Mouse (Mus musculus): Measurements from ENCODE around the gene Mpi.

The Mpi gene

GRCm38 (mm10) chr9:57560861-57561710 lies 8.5 kb upstream of the Mpi start, which contains the start of gene Scamp2:
Gene Scamp2, plus strand, starts transcription at chr9:57560943.
- peak; percentile 91 for DNase-seq (ENCODE audit: low spot score)

- no peak for DNase-seq (ENCODE audit: low spot score)
These were observed 7.7 kb upstream of the Mpi start for GRCm38 (mm10) chr9:57560263-57560662.

- no peak for DNase-seq (ENCODE audit: low spot score)
These were observed 7.0 kb upstream of the Mpi start for GRCm38 (mm10) chr9:57559568-57559967.

- no peak for DNase-seq (ENCODE audit: low spot score)
These were observed 6.1 kb upstream of the Mpi start for GRCm38 (mm10) chr9:57558625-57559024.

GRCm38 (mm10) chr9:57557215-57557614 lies 4.7 kb upstream of the Mpi start:
- DNase-seq (ENCODE audit: low spot score): no peak

GRCm38 (mm10) chr9:57554753-57555152 lies 2.2 kb upstream of the Mpi start:
- no peak for DNase-seq (ENCODE audit: low spot score)

GRCm38 (mm10) chr9:57553119-57553518 lies 556 bp upstream of the Mpi start:
- DNase-seq (ENCODE audit: low spot score): no peak

- no peak for DNase-seq (ENCODE audit: low spot score)
These were observed 2.3 kb downstream of the Mpi start for GRCm38 (mm10) chr9:57550126-57550862.

GRCm38 (mm10) chr9:57549186-57549585 lies 3.4 kb downstream of the Mpi start:
- peak; percentile 67 for DNase-seq (ENCODE audit: low spot score)

- no peak for DNase-seq (ENCODE audit: low spot score)
These were observed 4.7 kb downstream of the Mpi start for GRCm38 (mm10) chr9:57547869-57548268.

- no peak for DNase-seq (ENCODE audit: low spot score)
These were observed 5.3 kb downstream of the Mpi start for GRCm38 (mm10) chr9:57547287-57547686.

GRCm38 (mm10) chr9:57543951-57544350 lies 8.6 kb downstream of the Mpi start:
- no peak for DNase-seq (ENCODE audit: low spot score)

GRCm38 (mm10) chr9:57541312-57541711 lies 11.3 kb downstream of the Mpi start:
- DNase-seq (ENCODE audit: low spot score): peak; percentile 78

GRCm38 (mm10) chr9:57539550-57539949 lies 13.0 kb downstream of the Mpi start:
- no peak for DNase-seq (ENCODE audit: low spot score)

GRCm38 (mm10) chr9:57537728-57538181 lies 14.8 kb downstream of the Mpi start:
- DNase-seq (ENCODE audit: low spot score): no peak

- peak; percentile 90 for DNase-seq (ENCODE audit: low spot score)
These were observed 15.4 kb downstream of the Mpi start, which contains the start of gene Fam219b for GRCm38 (mm10) chr9:57537044-57537727. Gene Fam219b, plus strand, starts transcription at chr9:57537528.

- DNase-seq (ENCODE audit: low spot score): no peak
These were observed 16.2 kb downstream of the Mpi start for GRCm38 (mm10) chr9:57536362-57536761.

- DNase-seq (ENCODE audit: low spot score): no peak
These were observed 20.6 kb downstream of the Mpi start for GRCm38 (mm10) chr9:57531946-57532345.

GRCm38 (mm10) chr9:57526435-57526834 lies 26.1 kb downstream of the Mpi start:
- DNase-seq (ENCODE audit: low spot score): no peak

- no peak for DNase-seq (ENCODE audit: low spot score)
These were observed 27.0 kb downstream of the Mpi start for GRCm38 (mm10) chr9:57525516-57525915.

- no peak for DNase-seq (ENCODE audit: low spot score)
These were observed 28.1 kb downstream of the Mpi start for GRCm38 (mm10) chr9:57524439-57524838.

GRCm38 (mm10) chr9:57523754-57524153 lies 28.8 kb downstream of the Mpi start:
- DNase-seq (ENCODE audit: low spot score): peak; percentile 88

All from MN1 (cell line).